Mouse (Mus musculus): ENCODE results near the gene Clint1. TPM values are rescaled to one million over a fixed set of nuclear protein-coding genes. Genes with fewer than 3 reads are reported as not detected.

The Clint1 gene
- polyA plus RNA-seq, 1 experiment from 2014 or later = 52.2 TPM

DNA sequence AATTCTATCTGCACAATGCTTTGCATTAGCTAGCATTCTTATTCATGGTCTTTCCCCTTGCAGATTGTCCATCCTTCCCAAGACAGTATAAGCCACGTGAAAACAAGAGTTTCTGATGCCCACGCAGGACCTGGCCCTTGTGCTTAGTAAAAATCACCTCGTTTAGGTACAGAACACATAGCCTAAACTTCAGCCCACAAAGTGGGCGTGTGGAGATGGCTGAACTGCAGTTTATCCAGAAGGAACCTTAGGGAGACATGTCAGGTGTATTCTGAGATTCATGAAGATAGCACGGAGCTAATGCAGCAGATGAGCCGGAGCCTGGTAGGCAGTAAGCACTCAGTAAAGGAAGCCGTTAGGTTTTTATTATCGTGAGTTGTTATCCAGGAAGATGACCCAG lies 69.2 kb downstream of the Clint1 start:
- no peak for ATAC-seq (ENCODE audit: low read depth)
- H3K4me3 ChIP-seq (ENCODE audit: low read depth, low read length) = no peak overlapping the region
- H3K27ac ChIP-seq (ENCODE audit: low read length) = no peak overlapping the region
- peak overlapping the region; percentile 10; the same call in 1 of the 2 replicates for H3K4me2 ChIP-seq (ENCODE audit: low read depth, low read length)
- no peaks in the 10 kb centered on the region; the same call in 1 of the 2 replicates for H3K4me1 ChIP-seq (ENCODE audit: control insufficient read depth, low read depth, low read length)
- 52% methylated on average over 8 of the region's 8 CpGs for WGBS (ENCODE audit: insufficient replicate concordance)
- no peaks in the 10 kb centered on the region for H3K27me3 ChIP-seq (ENCODE audit: control insufficient read depth, insufficient read depth, low read depth, low read length)
- no peaks in the 10 kb centered on the region for H3K36me3 ChIP-seq (ENCODE audit: control insufficient read depth, insufficient read depth)
- H3K9ac ChIP-seq (ENCODE audit: low read depth, low read length) = no peak overlapping the region
- no peaks in the 10 kb centered on the region for H3K9me3 ChIP-seq (replicated peaks; ENCODE audit: control insufficient read depth, low read length)

DNA sequence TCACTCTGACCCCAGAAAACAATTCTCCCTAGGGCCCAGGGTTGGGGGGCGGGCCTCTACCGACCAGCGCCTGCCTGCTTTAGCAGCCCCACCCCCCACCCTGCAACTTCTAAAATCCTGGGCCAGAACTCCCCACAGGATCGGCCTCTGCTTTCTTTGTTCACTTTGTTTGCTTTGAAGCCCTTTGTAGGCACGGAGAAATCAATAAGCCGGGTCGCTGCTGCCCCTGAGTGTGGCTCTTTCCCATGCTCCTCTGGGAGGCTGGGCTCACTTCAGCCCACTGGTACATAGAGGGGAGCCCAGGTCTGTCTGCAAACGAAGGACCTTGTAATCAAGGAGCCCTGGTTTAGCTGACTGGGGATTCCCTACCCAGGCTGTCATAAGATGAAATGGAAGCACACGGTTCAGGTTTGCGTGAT lies 69.6 kb downstream of the Clint1 start:
- ATAC-seq (ENCODE audit: low read depth) = no peak
- Histone ChIP-seq H3K4me3 (ENCODE audit: low read depth, low read length) (no peak overlapping the region), H3K9ac (ENCODE audit: low read depth, low read length) (no peak overlapping the region), H3K27me3 (ENCODE audit: control insufficient read depth, insufficient read depth, low read depth, low read length) (no peaks in the 10 kb centered on the region), H3K27ac (ENCODE audit: low read length) (no peak overlapping the region), H3K36me3 (ENCODE audit: control insufficient read depth, insufficient read depth) (no peaks in the 10 kb centered on the region), H3K9me3 (replicated peaks; ENCODE audit: control insufficient read depth, low read length) (no peaks in the 10 kb centered on the region), H3K4me2 (ENCODE audit: low read depth, low read length) (peak overlapping the region; percentile 10; the same call in 1 of the 2 replicates), H3K4me1 (ENCODE audit: control insufficient read depth, low read depth, low read length) (no peaks in the 10 kb centered on the region; the same call in 1 of the 2 replicates)
- WGBS (ENCODE audit: insufficient replicate concordance) = 31% methylated on average over 10 of the region's 10 CpGs

DNA sequence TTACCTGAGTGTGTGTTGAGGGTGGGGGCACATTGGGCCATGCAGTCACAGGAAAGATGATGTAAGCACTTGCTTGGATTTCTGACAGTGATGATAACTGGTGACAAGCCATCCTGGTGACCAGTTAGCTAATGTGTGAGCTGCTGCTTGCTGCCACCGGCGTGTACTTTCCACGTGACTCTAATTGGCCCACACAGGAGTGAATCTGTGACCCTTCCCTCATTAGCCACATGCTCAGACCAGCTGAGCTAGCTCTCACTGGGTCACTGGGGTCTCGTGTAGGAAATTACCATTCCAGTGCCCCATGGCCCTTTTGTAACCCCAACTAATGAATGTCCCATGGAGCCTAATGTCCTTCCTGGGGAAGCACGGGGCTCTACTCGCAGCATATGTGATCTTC lies 73.6 kb downstream of the Clint1 start:
- Histone ChIP-seq H3K36me3 (ENCODE audit: control insufficient read depth, insufficient read depth) (no peaks in the 10 kb centered on the region), H3K9me3 (replicated peaks; ENCODE audit: control insufficient read depth, low read length) (no peaks in the 10 kb centered on the region), H3K4me2 (ENCODE audit: low read depth, low read length) (no peak overlapping the region), H3K4me1 (ENCODE audit: control insufficient read depth, low read depth, low read length) (no peaks in the 10 kb centered on the region; the same call in 1 of the 2 replicates), H3K27me3 (ENCODE audit: control insufficient read depth, insufficient read depth, low read depth, low read length) (no peaks in the 10 kb centered on the region), H3K27ac (ENCODE audit: low read length) (no peak overlapping the region), H3K9ac (ENCODE audit: low read depth, low read length) (no peak overlapping the region), H3K4me3 (ENCODE audit: low read depth, low read length) (no peak overlapping the region)
- no peak for ATAC-seq (ENCODE audit: low read depth)
- 51% methylated on average over 6 of the region's 6 CpGs for WGBS (ENCODE audit: insufficient replicate concordance)

DNA sequence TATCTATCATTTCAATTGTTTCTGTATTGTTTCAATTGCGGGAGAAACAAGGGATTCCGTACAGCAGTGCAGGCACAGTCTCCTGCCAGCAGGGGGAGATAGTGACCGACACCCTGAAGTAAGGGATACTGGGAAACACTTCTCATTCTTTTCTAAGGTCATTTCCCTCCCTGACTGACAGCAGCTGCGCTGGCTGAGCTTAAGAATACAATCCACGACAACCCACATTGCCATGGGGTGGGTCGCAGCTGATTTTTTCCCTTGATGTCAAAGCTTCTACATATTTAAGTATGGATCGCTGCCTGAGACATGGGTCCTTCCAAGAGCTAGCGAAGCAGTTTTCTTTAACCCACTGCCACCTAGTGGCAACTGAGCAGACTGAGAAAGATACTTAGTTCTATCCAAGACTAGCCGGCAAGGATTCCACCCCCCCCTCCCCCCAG lies 74.8 kb downstream of the Clint1 start:
- Histone ChIP-seq H3K27me3 (ENCODE audit: control insufficient read depth, insufficient read depth, low read depth, low read length) (no peaks in the 10 kb centered on the region), H3K36me3 (ENCODE audit: control insufficient read depth, insufficient read depth) (no peaks in the 10 kb centered on the region; the same call in 1 of the 2 replicates), H3K9me3 (replicated peaks; ENCODE audit: control insufficient read depth, low read length) (no peaks in the 10 kb centered on the region), H3K4me2 (ENCODE audit: low read depth, low read length) (peak overlapping the region; percentile 78), H3K4me3 (ENCODE audit: low read depth, low read length) (peak overlapping the region; percentile 56), H3K27ac (ENCODE audit: low read length) (no peak overlapping the region), H3K4me1 (ENCODE audit: control insufficient read depth, low read depth, low read length) (no peaks in the 10 kb centered on the region; the same call in 1 of the 2 replicates), H3K9ac (ENCODE audit: low read depth, low read length) (peak overlapping the region; percentile 52)
- peak; percentile 82 for ATAC-seq (ENCODE audit: low read depth)
- under 1% methylated on average over 9 of the region's 9 CpGs for WGBS (ENCODE audit: insufficient replicate concordance)

DNA sequence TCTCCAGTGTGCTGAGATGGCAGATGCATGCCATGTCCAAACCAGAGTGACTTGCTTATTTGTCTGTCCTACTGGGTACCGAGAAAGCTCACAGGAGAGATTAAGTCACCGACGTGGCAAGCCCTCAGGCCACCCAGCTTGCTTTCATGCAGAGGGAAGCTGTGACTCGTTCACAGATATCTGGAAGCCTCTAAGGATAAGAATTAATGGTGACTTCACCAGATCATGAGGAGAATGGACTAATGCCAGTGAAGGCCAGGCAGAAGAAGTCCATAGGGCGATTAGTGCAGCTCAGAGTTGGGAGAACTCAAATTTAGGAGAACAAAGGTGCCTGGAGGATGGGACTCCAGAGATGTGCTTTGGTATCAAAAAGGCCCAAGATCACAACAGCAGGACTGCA lies 75.6 kb downstream of the Clint1 start:
- Histone ChIP-seq H3K27me3 (ENCODE audit: control insufficient read depth, insufficient read depth, low read depth, low read length) (no peaks in the 10 kb centered on the region), H3K36me3 (ENCODE audit: control insufficient read depth, insufficient read depth) (no peaks in the 10 kb centered on the region; the same call in 1 of the 2 replicates), H3K27ac (ENCODE audit: low read length) (no peak overlapping the region), H3K4me2 (ENCODE audit: low read depth, low read length) (no peak overlapping the region), H3K4me3 (ENCODE audit: low read depth, low read length) (no peak overlapping the region), H3K9ac (ENCODE audit: low read depth, low read length) (no peak overlapping the region), H3K4me1 (ENCODE audit: control insufficient read depth, low read depth, low read length) (no peaks in the 10 kb centered on the region), H3K9me3 (replicated peaks; ENCODE audit: control insufficient read depth, low read length) (no peaks in the 10 kb centered on the region)
- no peak for ATAC-seq (ENCODE audit: low read depth)
- 55% methylated on average over 5 of the region's 5 CpGs for WGBS (ENCODE audit: insufficient replicate concordance)

DNA sequence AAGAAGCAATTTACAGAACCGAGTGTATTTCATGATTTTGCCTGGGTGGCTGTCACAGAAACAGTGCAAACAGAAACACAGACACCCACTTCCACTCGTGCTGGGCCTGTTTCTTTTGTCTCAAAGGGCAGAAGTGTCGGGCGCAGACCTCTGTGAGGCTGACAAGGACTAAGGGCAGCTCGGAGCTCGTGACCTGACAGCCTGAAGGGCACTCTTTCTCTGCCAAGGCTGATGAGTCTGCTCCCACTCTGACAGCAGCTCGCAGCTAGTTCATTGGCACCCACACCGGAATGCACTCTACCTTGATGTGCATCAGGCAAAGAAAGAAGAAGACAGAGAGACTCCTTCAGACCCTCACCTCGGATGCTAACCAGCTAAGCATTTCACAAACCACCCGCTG lies 77.7 kb downstream of the Clint1 start:
- Histone ChIP-seq H3K36me3 (ENCODE audit: control insufficient read depth, insufficient read depth) (no peaks in the 10 kb centered on the region; the same call in 1 of the 2 replicates), H3K9me3 (replicated peaks; ENCODE audit: control insufficient read depth, low read length) (no peaks in the 10 kb centered on the region), H3K4me2 (ENCODE audit: low read depth, low read length) (no peak overlapping the region), H3K4me3 (ENCODE audit: low read depth, low read length) (no peak overlapping the region), H3K27ac (ENCODE audit: low read length) (no peak overlapping the region), H3K27me3 (ENCODE audit: control insufficient read depth, insufficient read depth, low read depth, low read length) (no peaks in the 10 kb centered on the region), H3K9ac (ENCODE audit: low read depth, low read length) (no peak overlapping the region), H3K4me1 (ENCODE audit: control insufficient read depth, low read depth, low read length) (no peaks in the 10 kb centered on the region)
- WGBS (ENCODE audit: insufficient replicate concordance) = 73% methylated on average over 10 of the region's 10 CpGs
- ATAC-seq (ENCODE audit: low read depth) = no peak

DNA sequence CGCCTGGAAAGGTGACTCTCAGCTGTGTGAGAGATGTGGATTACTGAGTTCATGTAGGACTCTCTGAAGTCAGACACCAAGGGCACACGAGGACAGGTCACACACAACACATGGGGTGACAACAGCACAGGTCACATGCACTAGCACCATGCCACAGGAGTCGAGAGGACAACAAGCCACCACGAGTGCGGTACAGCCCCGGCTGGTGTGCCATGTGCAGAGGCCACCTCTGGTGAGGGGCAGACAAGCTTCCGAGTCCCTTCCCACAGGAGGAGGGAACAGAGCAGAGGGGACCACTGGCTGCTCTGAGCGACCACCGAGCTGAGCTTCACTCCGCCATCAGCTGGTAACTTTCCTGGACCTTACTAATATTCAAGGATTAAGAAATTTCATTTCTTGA lies 80.9 kb downstream of the Clint1 start:
- Histone ChIP-seq H3K36me3 (ENCODE audit: control insufficient read depth, insufficient read depth) (no peaks in the 10 kb centered on the region; the same call in 1 of the 2 replicates), H3K4me2 (ENCODE audit: low read depth, low read length) (no peak overlapping the region), H3K4me1 (ENCODE audit: control insufficient read depth, low read depth, low read length) (no peaks in the 10 kb centered on the region), H3K27me3 (ENCODE audit: control insufficient read depth, insufficient read depth, low read depth, low read length) (no peaks in the 10 kb centered on the region), H3K27ac (ENCODE audit: low read length) (no peak overlapping the region), H3K4me3 (ENCODE audit: low read depth, low read length) (no peak overlapping the region), H3K9ac (ENCODE audit: low read depth, low read length) (no peak overlapping the region), H3K9me3 (replicated peaks; ENCODE audit: control insufficient read depth, low read length) (no peaks in the 10 kb centered on the region)
- ATAC-seq (ENCODE audit: low read depth) = no peak
- 80% methylated on average over 10 of the region's 10 CpGs for WGBS (ENCODE audit: insufficient replicate concordance)

DNA sequence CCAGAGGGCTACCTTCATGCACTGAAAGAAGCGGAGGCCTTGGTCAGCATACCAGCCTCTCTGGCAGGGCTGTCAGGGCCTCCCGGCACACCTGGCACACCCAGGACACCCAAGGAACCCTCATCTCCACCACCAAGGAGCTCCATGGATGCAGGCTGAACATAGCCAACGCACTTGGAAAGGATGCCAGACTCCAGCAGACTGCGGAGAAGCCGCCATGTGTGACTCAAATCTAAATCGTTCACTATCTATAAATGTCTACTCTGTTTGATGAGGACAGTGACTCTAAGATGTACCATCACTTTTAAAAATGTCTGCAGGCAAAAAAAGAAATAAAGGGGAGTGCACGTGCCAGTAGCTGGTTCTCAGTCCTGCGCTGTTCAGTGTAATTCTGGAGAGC lies 85.6 kb downstream of the Clint1 start:
- no peaks in the 10 kb centered on the region for H3K4me1 ChIP-seq (ENCODE audit: control insufficient read depth, low read depth, low read length)
- no peak overlapping the region for H3K9ac ChIP-seq (ENCODE audit: low read depth, low read length)
- H3K27ac ChIP-seq (ENCODE audit: low read length) = no peak overlapping the region
- WGBS (ENCODE audit: insufficient replicate concordance) = 85% methylated on average over 8 of the region's 8 CpGs
- no peaks in the 10 kb centered on the region for H3K27me3 ChIP-seq (ENCODE audit: control insufficient read depth, insufficient read depth, low read depth, low read length)
- no peak overlapping the region for H3K4me2 ChIP-seq (ENCODE audit: low read depth, low read length)
- ATAC-seq (ENCODE audit: low read depth) = no peak
- H3K9me3 ChIP-seq (replicated peaks; ENCODE audit: control insufficient read depth, low read length) = no peaks in the 10 kb centered on the region
- H3K4me3 ChIP-seq (ENCODE audit: low read depth, low read length) = no peak overlapping the region
- H3K36me3 ChIP-seq (ENCODE audit: control insufficient read depth, insufficient read depth) = no peaks in the 10 kb centered on the region

DNA sequence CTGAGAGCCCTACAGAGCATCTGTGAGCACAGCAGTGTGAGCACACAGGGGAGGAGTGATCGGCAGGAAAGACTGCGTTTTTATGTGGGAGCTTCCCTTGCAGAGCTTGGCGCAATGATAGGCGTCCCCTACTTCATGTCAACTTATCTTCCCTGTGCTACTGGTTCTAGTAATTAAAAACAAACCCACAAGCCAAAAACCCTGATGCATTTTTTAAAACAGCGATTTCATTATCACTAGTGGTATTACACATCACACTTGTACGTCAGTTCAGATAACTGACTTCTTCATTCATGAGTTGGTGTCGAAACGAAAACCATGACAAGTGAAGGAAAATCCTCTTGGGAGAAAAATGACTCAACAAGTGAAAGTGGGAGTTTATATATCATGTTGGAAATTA lies 87.1 kb downstream of the Clint1 start:
- H3K27me3 ChIP-seq (ENCODE audit: control insufficient read depth, insufficient read depth, low read depth, low read length) = no peaks in the 10 kb centered on the region
- H3K9ac ChIP-seq (ENCODE audit: low read depth, low read length) = no peak overlapping the region
- H3K27ac ChIP-seq (ENCODE audit: low read length) = no peak overlapping the region
- no peak overlapping the region for H3K4me2 ChIP-seq (ENCODE audit: low read depth, low read length)
- H3K9me3 ChIP-seq (replicated peaks; ENCODE audit: control insufficient read depth, low read length) = no peaks in the 10 kb centered on the region
- no peak for ATAC-seq (ENCODE audit: low read depth)
- no peak overlapping the region for H3K4me3 ChIP-seq (ENCODE audit: low read depth, low read length)
- no peaks in the 10 kb centered on the region for H3K36me3 ChIP-seq (ENCODE audit: control insufficient read depth, insufficient read depth)
- peaks cover 10% of the 10 kb centered on the region for H3K4me1 ChIP-seq (ENCODE audit: control insufficient read depth, low read depth, low read length)
- WGBS (ENCODE audit: insufficient replicate concordance) = 58% methylated on average over 8 of the region's 8 CpGs
